Mouse (Mus musculus): ENCODE measurements around the gene Rfng.
"Not testable (repeated sequence)": the region's sequence is repeated elsewhere in the genome, so short reads cannot be mapped to it uniquely, and the experiment has no call there.

Gene Rfng

GRCm38 (mm10) chr11:120808010-120808409 lies 24.0 kb upstream of the Rfng start:
- no peak for DNase-seq

GRCm38 (mm10) chr11:120805375-120806298 lies 21.6 kb upstream of the Rfng start:
- no peak for DNase-seq

GRCm38 (mm10) chr11:120804769-120805168 lies 20.8 kb upstream of the Rfng start:
- no peak for DNase-seq

- no peak for DNase-seq
These were observed 20.3 kb upstream of the Rfng start for GRCm38 (mm10) chr11:120804274-120804673.

GRCm38 (mm10) chr11:120800061-120800904 lies 16.3 kb upstream of the Rfng start:
- DNase-seq = peak; percentile 95 to 97

GRCm38 (mm10) chr11:120799316-120799890 lies 15.4 kb upstream of the Rfng start:
- no peak for DNase-seq

- no peak for DNase-seq
These were observed 14.2 kb upstream of the Rfng start for GRCm38 (mm10) chr11:120798244-120798643.

GRCm38 (mm10) chr11:120796614-120796946 lies 12.6 kb upstream of the Rfng start:
- no peak for DNase-seq

- DNase-seq = peak; percentile 98 to 99
These were observed 12.0 kb upstream of the Rfng start, which contains the start of gene Dus1l for GRCm38 (mm10) chr11:120795756-120796613. Gene Dus1l, minus strand, starts transcription at chr11:120796403.

- DNase-seq = no peak
These were observed 8.6 kb upstream of the Rfng start for GRCm38 (mm10) chr11:120792652-120793051.

GRCm38 (mm10) chr11:120789810-120790209 lies 5.8 kb upstream of the Rfng start:
- DNase-seq = no peak

- no peak for DNase-seq
These were observed 5.3 kb upstream of the Rfng start for GRCm38 (mm10) chr11:120789355-120789754.

GRCm38 (mm10) chr11:120788460-120788859 lies 4.5 kb upstream of the Rfng start:
- not testable (repeated sequence) for DNase-seq

- no peak for DNase-seq
These were observed 1.1 kb upstream of the Rfng start for GRCm38 (mm10) chr11:120785145-120785544.

- peak; percentile 46 to 54 for DNase-seq
These were observed 462 bp downstream of the Rfng start for GRCm38 (mm10) chr11:120783426-120784063.

GRCm38 (mm10) chr11:120781361-120781760 lies 2.6 kb downstream of the Rfng start:
- not testable (repeated sequence) for DNase-seq

- no peak for DNase-seq
These were observed 4.1 kb downstream of the Rfng start for GRCm38 (mm10) chr11:120779876-120780275.

GRCm38 (mm10) chr11:120777123-120777522 lies 6.9 kb downstream of the Rfng start:
- DNase-seq = peak in 1 of 2 experiments; percentile 8

- DNase-seq = peak; percentile 99 to 100
These were observed 8.1 kb downstream of the Rfng start for GRCm38 (mm10) chr11:120775774-120776469.

GRCm38 (mm10) chr11:120773463-120774190 lies 10.4 kb downstream of the Rfng start:
- no peak for DNase-seq

Measured in cerebellum, postnatal 10 days (tissue).